ENCODE assay signal across 13 mouse cellular contexts in the genomic region with DNA sequence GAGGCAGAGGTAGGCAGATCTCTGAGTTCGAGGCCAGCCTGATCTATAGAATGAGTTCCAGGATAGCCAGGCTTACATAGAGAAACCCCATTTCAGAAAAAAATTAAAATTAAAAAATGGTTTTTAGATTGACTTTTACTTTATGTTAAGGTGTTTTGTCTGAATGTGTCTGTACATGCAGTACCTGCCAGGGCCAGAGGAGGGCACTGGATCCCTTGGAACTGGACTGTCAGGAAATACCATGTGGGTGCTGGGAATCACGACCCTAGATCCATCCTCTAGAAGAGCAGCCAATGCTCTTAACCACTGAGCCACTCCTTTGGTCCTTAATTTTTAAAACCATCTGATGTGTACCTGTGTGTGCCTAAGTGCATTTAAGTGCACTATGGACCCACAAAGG. TPM values are rescaled to one million over a fixed set of nuclear protein-coding genes. Genes with fewer than 3 reads are reported as not detected.
A peak's percentile ranks its signal among the peaks of the same experiment; 100 is the strongest.
DNase-seq lines count a peak whose midpoint lies in the region; ATAC-seq and TF ChIP-seq lines count a peak whose summit lies in the region.
"Had no signal": no experiment of that assay in that cellular context is flagged by ENCODE, and none has a peak within 500 bp of the region (broad histone marks: within the 10 kb centered on the region; RNA-seq: fewer than 3 reads in every experiment).

No protein-coding gene starts in this region.

- no peaks in the 10 kb centered on the region for H3K36me3 ChIP-seq in kidney, adult 2 months (ENCODE audit: control insufficient read depth, insufficient read depth, low read length)
- 0 out of 2 replicates have a peak, but pooled peaks cover 3% of the 10 kb centered on the region for H3K36me3 ChIP-seq in ES-Bruce4 (ENCODE audit: control insufficient read depth, insufficient read depth, low read length, poor library complexity, severe bottlenecking)
- H3K36me3 ChIP-seq in kidney, embryonic 14.5 days (ENCODE audit: control insufficient read depth, insufficient read depth, low read length), result peaks cover 76% of the 10 kb centered on the region

- H3K4me1 ChIP-seq in kidney, adult 2 months (ENCODE audit: control insufficient read depth, insufficient read depth, low read length), result no peaks in the 10 kb centered on the region
- H3K4me1 ChIP-seq in ES-Bruce4 (ENCODE audit: control insufficient read depth, insufficient read depth, low read length), result no peaks in the 10 kb centered on the region
- H3K4me1 ChIP-seq in kidney, embryonic 14.5 days (ENCODE audit: control insufficient read depth, insufficient read depth, low read length), result no peaks in the 10 kb centered on the region
- H3K4me1 ChIP-seq: hindbrain, embryonic 10.5 days had no signal

- no peak for ATAC-seq in kidney, embryonic 14.5 days (ENCODE audit: low FRiP score, low TSS enrichment)
- ATAC-seq: Patski had no signal

- H3K27me3 ChIP-seq in kidney, adult 2 months (replicated peaks; ENCODE audit: control insufficient read depth, insufficient read depth, low read length), result no peaks in the 10 kb centered on the region
- no peaks in the 10 kb centered on the region for H3K27me3 ChIP-seq in ES-Bruce4 (ENCODE audit: control insufficient read depth, insufficient read depth, low read length, poor library complexity, severe bottlenecking)
- no peaks in the 10 kb centered on the region for H3K27me3 ChIP-seq in kidney, embryonic 14.5 days (ENCODE audit: control insufficient read depth, insufficient read depth, low read length)
- H3K27me3 ChIP-seq: Patski had no signal

- no peak overlapping the region for H3K4me2 ChIP-seq in kidney, embryonic 14.5 days (replicated peaks; ENCODE audit: low read depth, low read length)

- TF ChIP-seq EP300 in ES-Bruce4 (IDR thresholded peaks at IDR 0.05; ENCODE audit: insufficient read depth, low read depth, low read length), result no peak

- no peak for TF ChIP-seq POLR2A in kidney, adult 2 months (IDR thresholded peaks at IDR 0.05; ENCODE audit: low read depth, low read length)
- no peak for TF ChIP-seq POLR2A in ES-Bruce4 (IDR thresholded peaks at IDR 0.05; ENCODE audit: insufficient read depth, low read length)

- no peak overlapping the region for H3K4me3 ChIP-seq in kidney, adult 2 months (ENCODE audit: insufficient read depth, low read depth, low read length)
- H3K4me3 ChIP-seq in ES-Bruce4 (ENCODE audit: low read depth, low read length), result no peak overlapping the region
- no peak overlapping the region for H3K4me3 ChIP-seq in kidney, embryonic 14.5 days (ENCODE audit: low read length)
- H3K4me3 ChIP-seq: hindbrain, embryonic 10.5 days had no signal

- WGBS in kidney, adult 2 months, result 91% methylated on average over 2 of the region's 2 CpGs
- 85% methylated on average over 2 of the region's 2 CpGs for WGBS in kidney, embryonic 14.5 days

- no peak for DNase-seq in kidney, adult 2 months
- no peak for DNase-seq in kidney, adult 11 months
- DNase-seq in 3T3-L1 (ENCODE audit: low read depth, low spot score), result peak; percentile 39
- DNase-seq in c-Kit-positive CD71-positive TER-119-positive erythroid progenitor cells, embryonic 14.5 days (ENCODE audit: low spot score), result peak; percentile 11
- no peak for DNase-seq in adrenal gland, postnatal 10 days
- DNase-seq in cerebellum, postnatal 10 days, result no peak
- DNase-seq: embryo, embryonic 11 days; heart, adult 11 months; left cerebral cortex, postnatal 4 days had no signal

- no peaks in the 10 kb centered on the region for H3K9me3 ChIP-seq in ES-Bruce4 (replicated peaks; ENCODE audit: control insufficient read depth, insufficient read depth, low read length, poor library complexity, severe bottlenecking)
- peaks cover 6% of the 10 kb centered on the region; the same call in 1 of the 2 replicates for H3K9me3 ChIP-seq in kidney, embryonic 14.5 days (ENCODE audit: control insufficient read depth, low read length)

- no peak overlapping the region for H3K9ac ChIP-seq in ES-Bruce4 (ENCODE audit: low read depth, poor library complexity, severe bottlenecking)
- no peak overlapping the region for H3K9ac ChIP-seq in kidney, embryonic 14.5 days (ENCODE audit: low read depth, low read length)

- TF ChIP-seq CTCF in kidney, adult 2 months (conservative IDR thresholded peaks at IDR 0.05; ENCODE audit: insufficient read depth, insufficient read length, low read depth, low read length), result peak; percentile 52
- TF ChIP-seq CTCF in ES-Bruce4 (IDR thresholded peaks at IDR 0.05; ENCODE audit: low read depth, low read length), result peak; percentile 62

- H3K27ac ChIP-seq in kidney, adult 2 months (ENCODE audit: insufficient read depth, low read depth, low read length), result no peak overlapping the region
- H3K27ac ChIP-seq in ES-Bruce4 (ENCODE audit: insufficient read depth, low read length), result no peak overlapping the region
- no peak overlapping the region for H3K27ac ChIP-seq in kidney, embryonic 14.5 days (ENCODE audit: low read depth, low read length)
- H3K27ac ChIP-seq: hindbrain, embryonic 10.5 days had no signal

RNA-seq across cellular contexts. Expression of a gene that starts 43.8 kb away (rescaled TPM):
- 52.5 and 58.5 TPM in 2 replicates for polyA plus RNA-seq in kidney, adult 2 months (2012; rRNA removed)
- polyA plus RNA-seq in ES-Bruce4 (2011; ENCODE audit: insufficient read depth, insufficient read length, low read depth, missing spikeins), result 153 and 171 TPM in 2 replicates
- total RNA-seq in adrenal gland, postnatal 10 days (2021), result 10 to 100 TPM; 87.1 to 99.7 TPM
- 44.8 and 81.1 TPM in 2 replicates for polyA plus RNA-seq in kidney, embryonic 14.5 days (2014; fragmentation: Nextera tagmentation; extraction: Ambion mirVana)

Comparison
In these comparisons a context has a peak if more than half of its experiments do, and no peak if none do; other contexts are left out.
1. DNase-seq: peak in 3T3-L1 (single experiment) and c-Kit-positive CD71-positive TER-119-positive erythroid progenitor cells, embryonic 14.5 days (single experiment); none in kidney, adult 2 months (single experiment), kidney, adult 11 months (single experiment), adrenal gland, postnatal 10 days (single experiment) and cerebellum, postnatal 10 days (0 of 2).